Mouse (Mus musculus): Measurements from ENCODE around the gene Tctex1d2.
"Not testable (repeated sequence)": the region's sequence is repeated elsewhere in the genome, so short reads cannot be mapped to it uniquely, and the experiment has no call there.

Gene Tctex1d2

DNA sequence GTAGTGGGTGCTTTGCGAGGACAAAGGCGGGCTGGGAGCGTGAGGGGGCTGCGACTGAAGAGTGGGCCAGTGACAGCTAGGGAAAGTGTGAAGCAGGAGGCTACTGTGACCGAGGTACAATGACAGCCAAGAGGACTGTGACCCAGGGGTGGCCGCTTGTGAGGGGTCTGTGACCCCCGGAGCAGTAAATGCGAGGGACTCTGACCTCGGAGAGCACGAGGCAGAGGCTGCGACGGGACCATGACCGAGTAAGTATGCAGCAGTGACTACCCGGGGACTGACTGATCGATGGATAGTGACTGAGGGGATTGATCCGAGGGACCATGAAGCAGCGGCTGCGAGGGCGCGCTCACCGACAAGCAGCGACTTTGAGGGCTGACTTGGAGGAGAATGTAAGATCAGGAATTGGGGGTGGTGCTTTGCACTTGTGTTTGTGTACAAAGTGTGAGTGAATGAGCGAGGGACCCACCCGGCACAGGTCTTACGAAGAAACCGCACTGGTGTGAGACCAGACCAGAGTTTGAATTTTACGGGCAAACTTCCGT lies 11.6 kb downstream of the Tctex1d2 start:
- no peak for DNase-seq (ENCODE audit: low read depth, low spot score)

- DNase-seq (ENCODE audit: low read depth, low spot score) = no peak
Observed at GRCm38 (mm10) chr16:32431926-32432325, 12.4 kb downstream of the Tctex1d2 start.

DNA sequence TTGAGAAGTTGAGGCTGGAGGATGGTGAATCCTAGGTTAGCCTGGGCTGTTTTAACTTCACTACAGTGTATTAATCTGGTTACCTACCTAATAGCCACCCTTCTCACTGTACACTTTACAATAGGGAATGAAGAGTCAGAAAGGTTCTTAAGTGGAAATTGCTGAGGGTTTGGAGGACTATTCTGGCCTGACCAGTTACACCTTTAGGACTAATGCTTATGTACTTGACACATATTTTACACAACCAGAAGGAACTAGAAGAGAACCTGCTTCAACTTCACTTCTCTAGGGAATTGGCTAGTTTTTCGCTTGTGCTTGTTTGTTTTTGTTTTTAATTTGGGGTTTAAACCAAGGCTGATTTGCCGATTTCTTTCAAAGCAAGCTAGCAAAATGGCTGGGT lies 13.6 kb downstream of the Tctex1d2 start:
- no peak for DNase-seq (ENCODE audit: low read depth, low spot score)

- no peak for DNase-seq (ENCODE audit: low read depth, low spot score)
Observed at GRCm38 (mm10) chr16:32434066-32434465, 14.6 kb downstream of the Tctex1d2 start.

- no peak for DNase-seq (ENCODE audit: low read depth, low spot score)
Observed at GRCm38 (mm10) chr16:32434691-32435090, 15.2 kb downstream of the Tctex1d2 start.

DNA sequence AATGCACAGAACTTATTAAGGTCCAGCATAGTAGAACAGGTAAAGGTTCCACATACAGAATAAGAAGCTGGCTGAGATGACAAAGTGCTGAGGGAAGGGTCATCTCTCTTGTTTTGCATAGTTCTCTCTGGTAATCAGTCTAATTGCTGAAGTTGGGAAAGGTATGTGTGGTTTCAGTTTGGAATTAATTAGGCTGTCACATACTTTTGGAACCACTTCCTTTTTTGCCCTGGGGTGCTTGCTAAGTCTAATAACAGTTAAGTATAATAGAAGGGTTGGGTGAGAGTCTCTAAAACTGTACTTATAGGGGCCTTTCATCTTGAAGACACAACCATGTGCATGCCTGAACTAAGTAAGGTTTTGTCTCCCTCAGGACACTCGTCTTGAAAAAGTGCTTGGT lies 17.2 kb downstream of the Tctex1d2 start:
- no peak for DNase-seq (ENCODE audit: low read depth, low spot score)

- DNase-seq (ENCODE audit: low read depth, low spot score) = no peak
Observed at GRCm38 (mm10) chr16:32437266-32437665, 17.8 kb downstream of the Tctex1d2 start.

DNA sequence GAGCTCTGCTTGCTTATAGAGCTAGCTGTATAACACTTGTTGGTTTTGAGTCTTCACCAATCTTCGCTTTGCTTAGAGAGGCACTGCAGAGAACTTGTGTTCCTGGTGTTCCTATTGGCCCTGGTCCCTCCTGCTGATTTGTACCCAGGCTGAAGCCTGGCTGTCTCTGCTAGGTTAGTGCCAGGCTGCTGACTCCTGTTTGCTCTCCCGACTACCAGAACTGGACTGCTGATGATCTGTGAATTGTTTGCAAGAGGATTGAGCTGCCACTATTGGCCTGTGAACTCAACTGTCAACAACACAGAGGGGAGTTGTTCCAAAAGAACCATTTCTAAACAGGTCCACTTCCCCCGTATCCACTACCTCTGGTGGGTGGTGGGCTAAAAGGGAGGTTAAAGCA lies 21.9 kb downstream of the Tctex1d2 start:
- no peak for DNase-seq (ENCODE audit: low read depth, low spot score)

- not testable (repeated sequence) for DNase-seq (ENCODE audit: low read depth, low spot score)
Observed at GRCm38 (mm10) chr16:32444615-32445014, 25.1 kb downstream of the Tctex1d2 start.

DNA sequence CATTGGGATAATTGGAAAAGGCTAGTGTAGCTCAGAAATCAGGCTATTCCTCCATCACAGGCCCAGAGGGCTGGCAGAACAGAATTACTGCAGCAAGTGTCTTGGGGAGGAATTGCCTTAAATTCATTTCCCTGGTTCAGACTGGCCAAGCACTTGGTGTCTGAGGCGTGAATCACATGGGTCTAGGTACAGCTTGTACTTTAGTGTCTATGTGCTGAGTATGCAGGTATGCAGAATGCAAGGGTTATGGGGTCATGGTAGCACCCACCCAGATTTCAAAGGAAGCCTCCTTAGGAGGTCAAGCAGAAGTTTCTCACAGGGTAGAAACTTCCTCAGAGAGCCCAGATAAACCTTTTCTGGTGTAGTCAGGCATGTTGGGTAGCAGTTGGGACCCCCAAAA lies 26.1 kb downstream of the Tctex1d2 start:
- DNase-seq (ENCODE audit: low read depth, low spot score) = no peak

DNA sequence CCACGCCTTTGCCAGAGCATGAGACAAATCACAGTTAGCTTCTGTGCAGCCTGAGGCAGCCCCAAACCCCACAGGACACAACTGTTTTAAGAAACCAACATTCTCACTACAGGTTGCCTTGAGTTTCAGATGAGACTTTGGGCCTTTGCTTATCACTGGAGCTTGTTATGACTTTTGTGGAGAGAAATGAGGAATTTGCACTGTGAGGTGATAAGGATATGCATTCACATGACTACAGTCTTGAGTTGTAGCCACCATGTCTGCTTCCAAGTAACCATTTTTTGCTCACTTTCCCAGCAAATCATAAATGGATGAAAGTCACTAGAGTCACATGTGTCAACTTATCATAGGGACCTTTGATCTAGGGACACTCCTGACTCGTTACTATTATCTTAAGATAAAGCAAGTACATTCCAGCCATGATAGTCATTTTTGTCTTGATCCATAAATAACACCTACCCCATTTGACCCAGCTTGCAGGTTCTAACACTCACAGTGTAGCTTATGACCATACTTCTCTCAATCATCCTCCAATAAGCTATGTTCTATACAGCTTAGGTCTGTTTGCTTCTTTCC lies 27.1 kb downstream of the Tctex1d2 start:
- no peak for DNase-seq (ENCODE audit: low read depth, low spot score)

GRCm38 (mm10) chr16:32449665-32450064 lies 30.2 kb downstream of the Tctex1d2 start:
- DNase-seq (ENCODE audit: low read depth, low spot score) = no peak

- DNase-seq (ENCODE audit: low read depth, low spot score) = no peak
Observed at GRCm38 (mm10) chr16:32450133-32450532, 30.6 kb downstream of the Tctex1d2 start.

DNA sequence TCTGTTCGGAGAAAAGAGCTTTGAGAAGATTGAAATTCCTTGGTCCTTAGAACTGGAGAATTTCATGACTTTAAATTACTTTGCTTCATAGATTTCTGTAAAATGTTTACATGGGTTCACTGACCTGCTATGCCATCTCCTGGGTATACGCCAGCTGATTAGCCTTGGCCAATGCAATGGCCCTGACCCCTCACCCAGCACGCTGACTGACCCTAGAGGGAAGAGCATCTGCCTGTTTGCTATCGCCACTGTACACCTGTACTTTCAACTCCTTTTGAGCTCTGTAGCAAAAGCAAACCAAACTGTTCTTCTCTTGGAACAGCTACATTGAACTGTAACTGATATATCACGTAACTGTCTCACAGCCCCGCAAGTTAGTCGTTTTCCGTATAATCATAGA lies 33.6 kb downstream of the Tctex1d2 start:
- DNase-seq (ENCODE audit: low read depth, low spot score) = no peak

- no peak for DNase-seq (ENCODE audit: low read depth, low spot score)
Observed at GRCm38 (mm10) chr16:32454646-32455045, 35.1 kb downstream of the Tctex1d2 start.

GRCm38 (mm10) chr16:32456086-32456485 lies 36.6 kb downstream of the Tctex1d2 start:
- no peak for DNase-seq (ENCODE audit: low read depth, low spot score)

DNA sequence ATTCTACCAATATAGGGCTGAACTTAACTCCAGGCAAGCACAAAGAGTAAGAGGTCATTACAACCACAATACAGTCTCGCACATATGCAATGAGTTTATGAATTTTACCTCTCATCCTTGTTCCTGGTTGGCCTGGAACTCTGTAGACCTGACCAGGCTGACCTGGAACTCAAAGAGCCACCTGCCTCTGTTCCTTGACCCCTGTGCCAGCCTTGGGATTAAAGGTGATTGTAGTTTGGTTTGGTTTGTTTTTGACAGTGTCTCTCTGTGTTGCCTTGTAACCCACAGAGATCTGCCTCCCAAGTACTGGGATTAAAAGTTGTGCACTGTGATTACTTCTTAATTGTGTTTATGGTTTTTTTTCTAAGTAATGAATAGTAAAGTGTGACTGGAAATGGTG lies 37.3 kb downstream of the Tctex1d2 start:
- no peak for DNase-seq (ENCODE audit: low read depth, low spot score)

GRCm38 (mm10) chr16:32457589-32458386 lies 38.3 kb downstream of the Tctex1d2 start:
- peak; percentile 37 for DNase-seq (ENCODE audit: low read depth, low spot score)

- DNase-seq (ENCODE audit: low read depth, low spot score) = no peak
Observed at GRCm38 (mm10) chr16:32460518-32460917, 41.0 kb downstream of the Tctex1d2 start.

GRCm38 (mm10) chr16:32461713-32462112 lies 42.2 kb downstream of the Tctex1d2 start:
- no peak for DNase-seq (ENCODE audit: low read depth, low spot score)

DNA sequence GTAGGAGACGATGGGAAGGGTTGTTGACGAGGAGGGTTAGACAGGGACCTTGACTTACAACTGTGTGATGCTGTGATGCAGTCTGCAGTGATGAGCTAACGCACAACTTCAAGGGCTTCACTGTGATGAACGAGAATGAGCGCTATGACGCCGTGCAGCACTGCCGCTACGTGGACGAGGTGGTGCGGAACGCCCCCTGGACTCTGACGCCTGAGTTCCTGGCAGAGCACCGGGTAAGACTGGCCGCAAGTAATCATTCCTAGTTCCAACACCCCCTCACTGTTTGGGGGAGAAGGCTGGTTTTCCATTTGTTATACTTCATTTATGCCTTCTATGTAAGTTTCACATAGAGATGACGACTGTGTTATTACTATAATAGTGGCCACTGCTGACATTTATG lies 43.4 kb downstream of the Tctex1d2 start:
- no peak for DNase-seq (ENCODE audit: low read depth, low spot score)

GRCm38 (mm10) chr16:32463426-32463825 lies 43.9 kb downstream of the Tctex1d2 start:
- DNase-seq (ENCODE audit: low read depth, low spot score) = no peak

GRCm38 (mm10) chr16:32464908-32465307 lies 45.4 kb downstream of the Tctex1d2 start:
- no peak for DNase-seq (ENCODE audit: low read depth, low spot score)
